Mouse (Mus musculus) mature B cell (primary cell): ENCODE data around the gene Fry.

Source experiments
- in situ Hi-C: fragments of 300-500 bp; cut with MboI; formaldehyde crosslinking; loops from 2 replicates; pipeline ENCODE4 v1.14.3; 2019

The Fry gene

GRCm38 (mm10) chr5:150389589-150390377 is 271.3 kb downstream of the Fry start:
- in situ Hi-C loops = no loop called here

GRCm38 (mm10) chr5:150390422-150390821 is 272.0 kb downstream of the Fry start:
- in situ Hi-C loops = no loop called here

GRCm38 (mm10) chr5:150394645-150395044 is 276.2 kb downstream of the Fry start:
- in situ Hi-C loops = no loop called here

GRCm38 (mm10) chr5:150402832-150403447 is 284.5 kb downstream of the Fry start:
- in situ Hi-C loops = no loop called here

- in situ Hi-C loops = no loop called here
Observed at GRCm38 (mm10) chr5:150404867-150405266, 286.4 kb downstream of the Fry start.

GRCm38 (mm10) chr5:150408979-150409378 is 290.5 kb downstream of the Fry start:
- in situ Hi-C loops = no loop called here

GRCm38 (mm10) chr5:150409451-150410045 is 291.1 kb downstream of the Fry start:
- in situ Hi-C loops = no loop called here

- in situ Hi-C loops = no loop called here
Observed at GRCm38 (mm10) chr5:150412750-150413450, 294.5 kb downstream of the Fry start.

GRCm38 (mm10) chr5:150414823-150415222 is 296.4 kb downstream of the Fry start:
- in situ Hi-C loops = no loop called here

- in situ Hi-C loops = no loop called here
Observed at GRCm38 (mm10) chr5:150417223-150417622, 298.8 kb downstream of the Fry start.

- in situ Hi-C loops = no loop called here
Observed at GRCm38 (mm10) chr5:150418035-150418434, 299.6 kb downstream of the Fry start.

- in situ Hi-C loops = no loop called here
Observed at GRCm38 (mm10) chr5:150425038-150425437, 306.6 kb downstream of the Fry start.

- in situ Hi-C loops = no loop called here
Observed at GRCm38 (mm10) chr5:150426595-150426994, 308.1 kb downstream of the Fry start.

GRCm38 (mm10) chr5:150431286-150431685 is 312.8 kb downstream of the Fry start:
- in situ Hi-C loops = no loop called here

- in situ Hi-C loops = no loop called here
Observed at GRCm38 (mm10) chr5:150432960-150433359, 314.5 kb downstream of the Fry start.

- in situ Hi-C loops = no loop called here
Observed at GRCm38 (mm10) chr5:150436629-150437389, 318.4 kb downstream of the Fry start.

GRCm38 (mm10) chr5:150441690-150442089 is 323.2 kb downstream of the Fry start:
- in situ Hi-C loops = loop anchor here (10.0 kb wide), 1 partner anchor 223 kb away; the partner anchor contains the start of gene N4bp2l2

- in situ Hi-C loops = no loop called here
Observed at GRCm38 (mm10) chr5:150451281-150452003, 333.0 kb downstream of the Fry start.

- in situ Hi-C loops = no loop called here
Observed at GRCm38 (mm10) chr5:150452004-150452626, 333.7 kb downstream of the Fry start.

- in situ Hi-C loops = no loop called here
Observed at GRCm38 (mm10) chr5:150452671-150453070, 334.2 kb downstream of the Fry start.
